Mouse (Mus musculus): Measurements from ENCODE around the gene Gpank1. TPM values are rescaled to one million over a fixed set of nuclear protein-coding genes. Genes with fewer than 3 reads are reported as not detected.

The Gpank1 gene
- polyA plus RNA-seq, 1 experiment from 2014 or later, result 22.3 TPM

Other genes starting within 250 kb of the Gpank1 start
- gene Zbtb12, start 242.0 kb upstream of the Gpank1 start, polyA plus RNA-seq (2015; fragmentation: Nextera tagmentation; extraction: Ambion mirVana), result 3.5 and 4.3 TPM in 2 replicates
- gene Gm20547, start 239.4 kb upstream of the Gpank1 start, polyA plus RNA-seq (2015; fragmentation: Nextera tagmentation; extraction: Ambion mirVana), result not detected in 2 replicates
- gene C2, start 223.2 kb upstream of the Gpank1 start, polyA plus RNA-seq (2015; fragmentation: Nextera tagmentation; extraction: Ambion mirVana), result 4.6 and 5.7 TPM in 2 replicates
- gene Ehmt2, start 223.0 kb upstream of the Gpank1 start, polyA plus RNA-seq (2015; fragmentation: Nextera tagmentation; extraction: Ambion mirVana), result 89.9 and 92.8 TPM in 2 replicates
- 17.9 and 18.9 TPM in 2 replicates for gene Slc44a4, start 207.0 kb upstream of the Gpank1 start, polyA plus RNA-seq (2015; fragmentation: Nextera tagmentation; extraction: Ambion mirVana)
- 50.0 and 54.1 TPM in 2 replicates for gene Neu1, start 190.2 kb upstream of the Gpank1 start, polyA plus RNA-seq (2015; fragmentation: Nextera tagmentation; extraction: Ambion mirVana)
- 0.76 and 0.80 TPM in 2 replicates for gene Hspa1b, start 162.2 kb upstream of the Gpank1 start, polyA plus RNA-seq (2015; fragmentation: Nextera tagmentation; extraction: Ambion mirVana)
- not detected in 2 replicates for gene Gm20481, start 151.5 kb upstream of the Gpank1 start, polyA plus RNA-seq (2015; fragmentation: Nextera tagmentation; extraction: Ambion mirVana)
- gene Hspa1a, start 149.3 kb upstream of the Gpank1 start, polyA plus RNA-seq (2015; fragmentation: Nextera tagmentation; extraction: Ambion mirVana), result 11.2 and 13.4 TPM in 2 replicates
- 1.0 and 1.3 TPM in 2 replicates for gene Hspa1l, start 148.8 kb upstream of the Gpank1 start, polyA plus RNA-seq (2015; fragmentation: Nextera tagmentation; extraction: Ambion mirVana)
- 206 and 230 TPM in 2 replicates for gene Lsm2, start 139.6 kb upstream of the Gpank1 start, polyA plus RNA-seq (2015; fragmentation: Nextera tagmentation; extraction: Ambion mirVana)
- 132 and 137 TPM in 2 replicates for gene Vars, start 120.5 kb upstream of the Gpank1 start, polyA plus RNA-seq (2015; fragmentation: Nextera tagmentation; extraction: Ambion mirVana)
- 0.21 and 0.31 TPM in 2 replicates for gene Vwa7, start 104.9 kb upstream of the Gpank1 start, polyA plus RNA-seq (2015; fragmentation: Nextera tagmentation; extraction: Ambion mirVana)
- 5.7 and 7.1 TPM in 2 replicates for gene Sapcd1, start 93.4 kb upstream of the Gpank1 start, polyA plus RNA-seq (2015; fragmentation: Nextera tagmentation; extraction: Ambion mirVana)
- 4.5 and 6.9 TPM in 2 replicates for gene Msh5, start 74.7 kb upstream of the Gpank1 start, polyA plus RNA-seq (2015; fragmentation: Nextera tagmentation; extraction: Ambion mirVana)
- gene Clic1, start 71.5 kb upstream of the Gpank1 start, polyA plus RNA-seq (2015; fragmentation: Nextera tagmentation; extraction: Ambion mirVana), result 341 and 345 TPM in 2 replicates
- gene Ddah2, start 62.4 kb upstream of the Gpank1 start, polyA plus RNA-seq (2015; fragmentation: Nextera tagmentation; extraction: Ambion mirVana), result 375 and 376 TPM in 2 replicates
- gene Ly6g6c, start 56.1 kb upstream of the Gpank1 start, polyA plus RNA-seq (2015; fragmentation: Nextera tagmentation; extraction: Ambion mirVana), result not detected in 2 replicates
- 0.49 and 0.52 TPM in 2 replicates for gene Mpig6b, start 55.3 kb upstream of the Gpank1 start, polyA plus RNA-seq (2015; fragmentation: Nextera tagmentation; extraction: Ambion mirVana)
- gene Ly6g6e, start 44.6 kb upstream of the Gpank1 start, polyA plus RNA-seq (2015; fragmentation: Nextera tagmentation; extraction: Ambion mirVana), result 1.1 and 2.0 TPM in 2 replicates
- 4.4 and 4.6 TPM in 2 replicates for gene Ly6g6d, start 43.4 kb upstream of the Gpank1 start, polyA plus RNA-seq (2015; fragmentation: Nextera tagmentation; extraction: Ambion mirVana)
- gene Ly6g6f, start 35.8 kb upstream of the Gpank1 start, polyA plus RNA-seq (2015; fragmentation: Nextera tagmentation; extraction: Ambion mirVana), result 0.26 TPM in 1 of 2 replicates, not detected in the other
- gene Abhd16a, start 32.2 kb upstream of the Gpank1 start, polyA plus RNA-seq (2015; fragmentation: Nextera tagmentation; extraction: Ambion mirVana), result 115 and 118 TPM in 2 replicates
- gene Ly6g5c, start 13.2 kb upstream of the Gpank1 start, polyA plus RNA-seq (2015; fragmentation: Nextera tagmentation; extraction: Ambion mirVana), result not detected in 2 replicates
- 0.89 and 1.5 TPM in 2 replicates for gene Ly6g5b, start 6.0 kb upstream of the Gpank1 start, polyA plus RNA-seq (2015; fragmentation: Nextera tagmentation; extraction: Ambion mirVana)
- 293 and 308 TPM in 2 replicates for gene Csnk2b, start 598 bp downstream of the Gpank1 start, polyA plus RNA-seq (2015; fragmentation: Nextera tagmentation; extraction: Ambion mirVana)
- gene D17H6S53E, start 4.9 kb downstream of the Gpank1 start, polyA plus RNA-seq (2015; fragmentation: Nextera tagmentation; extraction: Ambion mirVana), result 8.5 and 12.0 TPM in 2 replicates
- 22.2 and 27.5 TPM in 2 replicates for gene Apom, start 10.6 kb downstream of the Gpank1 start, polyA plus RNA-seq (2015; fragmentation: Nextera tagmentation; extraction: Ambion mirVana)
- gene Bag6, start 13.7 kb downstream of the Gpank1 start, polyA plus RNA-seq (2015; fragmentation: Nextera tagmentation; extraction: Ambion mirVana), result 56.4 TPM in 2 replicates
- gene Prrc2a, start 43.4 kb downstream of the Gpank1 start, polyA plus RNA-seq (2015; fragmentation: Nextera tagmentation; extraction: Ambion mirVana), result 166 and 215 TPM in 2 replicates
- gene Aif1, start 54.6 kb downstream of the Gpank1 start, polyA plus RNA-seq (2015; fragmentation: Nextera tagmentation; extraction: Ambion mirVana), result 8.3 and 9.2 TPM in 2 replicates
- 10.7 and 12.8 TPM in 2 replicates for gene Lst1, start 67.0 kb downstream of the Gpank1 start, polyA plus RNA-seq (2015; fragmentation: Nextera tagmentation; extraction: Ambion mirVana)
- 0.66 and 1.2 TPM in 2 replicates for gene Ltb, start 73.0 kb downstream of the Gpank1 start, polyA plus RNA-seq (2015; fragmentation: Nextera tagmentation; extraction: Ambion mirVana)
- 0.15 and 0.28 TPM in 2 replicates for gene Tnf, start 80.6 kb downstream of the Gpank1 start, polyA plus RNA-seq (2015; fragmentation: Nextera tagmentation; extraction: Ambion mirVana)
- 0.13 TPM in 1 of 2 replicates, not detected in the other for gene Lta, start 83.9 kb downstream of the Gpank1 start, polyA plus RNA-seq (2015; fragmentation: Nextera tagmentation; extraction: Ambion mirVana)
- 0.56 and 0.62 TPM in 2 replicates for gene Gm16181, start 99.4 kb downstream of the Gpank1 start, polyA plus RNA-seq (2015; fragmentation: Nextera tagmentation; extraction: Ambion mirVana)
- gene Atp6v1g2, start 112.2 kb downstream of the Gpank1 start, polyA plus RNA-seq (2015; fragmentation: Nextera tagmentation; extraction: Ambion mirVana), result 5.8 and 8.5 TPM in 2 replicates
- gene Nfkbil1, start 114.3 kb downstream of the Gpank1 start, polyA plus RNA-seq (2015; fragmentation: Nextera tagmentation; extraction: Ambion mirVana), result 11.6 TPM in 2 replicates
- 553 and 556 TPM in 2 replicates for gene Ddx39b, start 120.3 kb downstream of the Gpank1 start, polyA plus RNA-seq (2015; fragmentation: Nextera tagmentation; extraction: Ambion mirVana)
- gene H2-D1, start 141.3 kb downstream of the Gpank1 start, polyA plus RNA-seq (2015; fragmentation: Nextera tagmentation; extraction: Ambion mirVana), result 73.6 and 87.2 TPM in 2 replicates
- gene H2-Q1, start 198.9 kb downstream of the Gpank1 start, polyA plus RNA-seq (2015; fragmentation: Nextera tagmentation; extraction: Ambion mirVana), result not detected in 2 replicates
- gene H2-Q2, start 220.8 kb downstream of the Gpank1 start, polyA plus RNA-seq (2015; fragmentation: Nextera tagmentation; extraction: Ambion mirVana), result 0.42 and 0.82 TPM in 2 replicates

Data from kidney, embryonic 16.5 days (tissue).